Mouse (Mus musculus) frontal cortex, postnatal 25 days (tissue): ENCODE data around the gene Tnrc6b.

ENCODE experiments used
- DNase-seq, 2 experiments: peaks; one replicate each; pipeline ENCODE4 v3.0.0; 2022; ENCODE audit warnings: low spot score in 2 of 2

Gene Tnrc6b

GRCm38 (mm10) chr15:80736553-80736952, 25.4 kb downstream of the Tnrc6b start:
- no peak for DNase-seq

- no peak for DNase-seq
Measured at GRCm38 (mm10) chr15:80738244-80738643, 27.1 kb downstream of the Tnrc6b start.

GRCm38 (mm10) chr15:80739972-80740371, 28.9 kb downstream of the Tnrc6b start:
- DNase-seq: no peak

- no peak for DNase-seq
Measured at GRCm38 (mm10) chr15:80741836-80742235, 30.7 kb downstream of the Tnrc6b start.

- no peak for DNase-seq
Measured at GRCm38 (mm10) chr15:80742991-80743474, 31.9 kb downstream of the Tnrc6b start.

GRCm38 (mm10) chr15:80743606-80744005, 32.5 kb downstream of the Tnrc6b start:
- DNase-seq: no peak

- DNase-seq: no peak
Measured at GRCm38 (mm10) chr15:80744667-80745422, 33.7 kb downstream of the Tnrc6b start.

- DNase-seq: no peak
Measured at GRCm38 (mm10) chr15:80748979-80749378, 37.9 kb downstream of the Tnrc6b start.

- DNase-seq: no peak
Measured at GRCm38 (mm10) chr15:80753351-80753750, 42.2 kb downstream of the Tnrc6b start.

- DNase-seq: no peak
Measured at GRCm38 (mm10) chr15:80754103-80754502, 43.0 kb downstream of the Tnrc6b start.

GRCm38 (mm10) chr15:80759451-80759850, 48.3 kb downstream of the Tnrc6b start:
- DNase-seq: no peak

GRCm38 (mm10) chr15:80760504-80760903, 49.4 kb downstream of the Tnrc6b start:
- no peak for DNase-seq

- no peak for DNase-seq
Measured at GRCm38 (mm10) chr15:80760935-80761334, 49.8 kb downstream of the Tnrc6b start.

- DNase-seq: no peak
Measured at GRCm38 (mm10) chr15:80762621-80763020, 51.5 kb downstream of the Tnrc6b start.

- no peak for DNase-seq
Measured at GRCm38 (mm10) chr15:80764666-80765065, 53.6 kb downstream of the Tnrc6b start.

GRCm38 (mm10) chr15:80765381-80765780, 54.3 kb downstream of the Tnrc6b start:
- no peak for DNase-seq

GRCm38 (mm10) chr15:80768216-80768615, 57.1 kb downstream of the Tnrc6b start:
- no peak for DNase-seq

GRCm38 (mm10) chr15:80771926-80772441, 60.9 kb downstream of the Tnrc6b start:
- no peak for DNase-seq

GRCm38 (mm10) chr15:80774666-80775065, 63.6 kb downstream of the Tnrc6b start:
- no peak for DNase-seq

GRCm38 (mm10) chr15:80779006-80779405, 67.9 kb downstream of the Tnrc6b start:
- DNase-seq: no peak

GRCm38 (mm10) chr15:80780154-80780751, 69.1 kb downstream of the Tnrc6b start:
- DNase-seq: no peak

- no peak for DNase-seq
Measured at GRCm38 (mm10) chr15:80781218-80781806, 70.2 kb downstream of the Tnrc6b start.

- no peak for DNase-seq
Measured at GRCm38 (mm10) chr15:80784553-80784971, 73.4 kb downstream of the Tnrc6b start.
